Mouse (Mus musculus): ENCODE measurements around the gene Cmtm1.
"Not testable (repeated sequence)": the region's sequence is repeated elsewhere in the genome, so short reads cannot be mapped to it uniquely, and the experiment has no call there.

- TF ChIP-seq CTCF, EP300 (IDR thresholded peaks at IDR 0.05; ENCODE audit: low read depth): not testable (repeated sequence)
Observed at GRCm38 (mm10) chr8:104264271-104264935, 45.5 kb downstream of the Cmtm1 start.
